Mouse (Mus musculus) CH12.LX (cell line): Measurements from ENCODE around the gene Cenpm. TPM values are rescaled to one million over a fixed set of nuclear protein-coding genes. Genes with fewer than 3 reads are reported as not detected.
A peak's percentile ranks its signal among the peaks of the same experiment; 100 is the strongest.

Source experiments
- DNase-seq: peaks from one replicate; pipeline ENCODE4 v3.0.0-alpha.2; 2013; ENCODE audit errors: extremely low read depth
- H3K27ac ChIP-seq: 2 replicates; pipeline ENCODE4 v1.5.1; 2012; ENCODE audit warnings: low read depth, mild to moderate bottlenecking, control low read depth, moderate library complexity; ENCODE audit not compliant: insufficient read depth
- H3K27me3 ChIP-seq: replicated peaks from 2 replicates; pipeline ENCODE3; 2012; ENCODE audit warnings: inconsistent platforms
- H3K36me3 ChIP-seq, 2 experiments: replicated peaks in 1 of 2; 2 replicates each; pipeline versions ENCODE3 to v1.6.1; 2012; ENCODE audit warnings: inconsistent platforms in 1 of 2, low read length in 1 of 2, mild to moderate bottlenecking in 1 of 2, mixed read lengths in 1 of 2, moderate library complexity in 1 of 2; ENCODE audit not compliant: control insufficient read depth in 1 of 2, insufficient read depth in 1 of 2
- H3K4me1 ChIP-seq, 2 experiments: 2 replicates each; pipeline ENCODE4 v1.6.1; 2012; ENCODE audit warnings: inconsistent platforms in 1 of 2, moderate library complexity in 1 of 2; ENCODE audit not compliant: insufficient read depth in 2 of 2, control insufficient read depth in 1 of 2
- H3K4me2 ChIP-seq: 2 replicates; pipeline ENCODE4 v1.6.1; 2012; ENCODE audit warnings: low read depth, mild to moderate bottlenecking, control low read depth; ENCODE audit not compliant: poor library complexity, insufficient read depth, severe bottlenecking
- H3K4me3 ChIP-seq, 3 experiments: fragments of 150-350 bp in 1 of 3; sonication (generic) in 1 of 3; replicated peaks in 1 of 3; 2 replicates each; pipeline versions ENCODE3 to v1.5.1; 2011 to 2012; ENCODE audit warnings: low read depth in 2 of 3, low read length in 2 of 3, mild to moderate bottlenecking in 2 of 3, moderate library complexity in 2 of 3, control low read depth in 1 of 3, improper control_type of control experiment in 1 of 3, inconsistent platforms in 1 of 3, mixed read lengths in 1 of 3; ENCODE audit not compliant: poor library complexity in 1 of 3
- H3K79me2 ChIP-seq: replicated peaks from 2 replicates; pipeline ENCODE4 v1.6.1; 2012; ENCODE audit warnings: mild to moderate bottlenecking, moderate library complexity; ENCODE audit not compliant: control insufficient read depth, poor library complexity, insufficient read depth, severe bottlenecking; ENCODE audit errors: extremely low read depth
- H3K9ac ChIP-seq: 2 replicates; pipeline ENCODE4 v1.6.1; 2012; ENCODE audit warnings: low read depth, mild to moderate bottlenecking, control low read depth, moderate library complexity; ENCODE audit not compliant: insufficient read depth
- H3K9me3 ChIP-seq: replicated peaks from 2 replicates; pipeline ENCODE3; 2012; ENCODE audit warnings: low read length, inconsistent platforms, mixed read lengths
- BHLHE40 ChIP-seq: IDR thresholded peaks from 2 replicates; pipeline ENCODE4 v1.6.1; 2011; ENCODE audit warnings: mild to moderate bottlenecking, low read depth, low read length, improper control_type of control experiment
- CHD1 ChIP-seq: IDR thresholded peaks from 2 replicates; pipeline ENCODE4 v1.6.1; 2012; ENCODE audit warnings: low read depth, low read length, improper control_type of control experiment, inconsistent platforms
- CHD2 ChIP-seq: IDR thresholded peaks from 2 replicates; pipeline ENCODE4 v1.6.1; 2011; ENCODE audit warnings: low read length, improper control_type of control experiment
- CTCF ChIP-seq, 2 experiments: IDR thresholded peaks in 1 of 2; conservative IDR thresholded peaks in 1 of 2; 2 replicates each; pipeline ENCODE4 v1.5.1; 2011 to 2012; ENCODE audit warnings: low read depth in 2 of 2, low read length in 2 of 2, improper control_type of control experiment in 1 of 2, inconsistent platforms in 1 of 2, mild to moderate bottlenecking in 1 of 2, moderate library complexity in 1 of 2
- E2F4 ChIP-seq: IDR thresholded peaks from 2 replicates; pipeline ENCODE4 v1.6.1; 2011; ENCODE audit warnings: low read depth, low read length, improper control_type of control experiment; ENCODE audit not compliant: insufficient replicate concordance
- ELF1 ChIP-seq: IDR thresholded peaks from 2 replicates; pipeline ENCODE4 v1.6.1; 2014; ENCODE audit warnings: low read depth, mild to moderate bottlenecking, inconsistent platforms, low read length, improper control_type of control experiment
- EP300 ChIP-seq: IDR thresholded peaks from 2 replicates; pipeline ENCODE4 v1.6.1; 2011; ENCODE audit warnings: low read length, improper control_type of control experiment
- ETS1 ChIP-seq: conservative IDR thresholded peaks from 2 replicates; pipeline ENCODE4 v1.6.1; 2012; ENCODE audit warnings: low read depth, mild to moderate bottlenecking, inconsistent platforms, low read length, improper control_type of control experiment, moderate library complexity
- GABPA ChIP-seq: IDR thresholded peaks from 2 replicates; pipeline ENCODE4 v1.6.1; 2012; ENCODE audit warnings: low read depth, low read length, improper control_type of control experiment, inconsistent platforms; ENCODE audit not compliant: insufficient replicate concordance
- HCFC1 ChIP-seq: IDR thresholded peaks from 2 replicates; pipeline ENCODE4 v1.6.1; 2012; ENCODE audit warnings: low read depth, mild to moderate bottlenecking, inconsistent platforms, low read length, improper control_type of control experiment
- IRF4 ChIP-seq: IDR thresholded peaks from 2 replicates; pipeline ENCODE4 v1.6.1; 2014; ENCODE audit warnings: low read depth, mild to moderate bottlenecking, inconsistent platforms, low read length, improper control_type of control experiment
- JUN ChIP-seq: IDR thresholded peaks from 2 replicates; pipeline ENCODE4 v1.6.1; 2011; ENCODE audit warnings: low read depth, mild to moderate bottlenecking, low read length, improper control_type of control experiment, moderate library complexity; ENCODE audit not compliant: insufficient read depth
- JUND ChIP-seq: conservative IDR thresholded peaks from 2 replicates; pipeline ENCODE4 v1.6.1; 2011; ENCODE audit warnings: low read depth, low read length, improper control_type of control experiment
- KAT2A ChIP-seq: IDR thresholded peaks from 2 replicates; pipeline ENCODE4 v1.6.1; 2012; ENCODE audit warnings: low read length, improper control_type of control experiment, inconsistent platforms; ENCODE audit not compliant: insufficient replicate concordance
- MAFK ChIP-seq: IDR thresholded peaks from 2 replicates; pipeline ENCODE4 v1.6.1; 2011; ENCODE audit warnings: low read length, improper control_type of control experiment; ENCODE audit not compliant: insufficient replicate concordance
- MAX ChIP-seq: IDR thresholded peaks from 2 replicates; pipeline ENCODE4 v1.6.1; 2011; ENCODE audit warnings: low read length, improper control_type of control experiment
- MAZ ChIP-seq: IDR thresholded peaks from 2 replicates; pipeline ENCODE4 v1.6.1; 2012; ENCODE audit warnings: low read depth, mild to moderate bottlenecking, inconsistent platforms, low read length, improper control_type of control experiment, moderate library complexity
- MEF2A ChIP-seq: IDR thresholded peaks from 2 replicates; pipeline ENCODE4 v1.6.1; 2014; ENCODE audit warnings: low read depth, mild to moderate bottlenecking, inconsistent platforms, low read length, improper control_type of control experiment, borderline replicate concordance
- MXI1 ChIP-seq: IDR thresholded peaks from 2 replicates; pipeline ENCODE4 v1.6.1; 2011; ENCODE audit warnings: mild to moderate bottlenecking, low read depth, low read length, improper control_type of control experiment
- MYC ChIP-seq: IDR thresholded peaks from 2 replicates; pipeline ENCODE4 v1.6.1; 2011; ENCODE audit warnings: low read depth, mild to moderate bottlenecking, improper control_type of control experiment, low read length
- NELFE ChIP-seq: IDR thresholded peaks from 2 replicates; pipeline ENCODE4 v1.6.1; 2011; ENCODE audit warnings: low read depth, low read length, improper control_type of control experiment
- NRF1 ChIP-seq: IDR thresholded peaks from 2 replicates; pipeline ENCODE4 v1.6.1; 2014; ENCODE audit warnings: low read depth, mild to moderate bottlenecking, inconsistent platforms, low read length, improper control_type of control experiment, moderate library complexity
- PAX5 ChIP-seq: IDR thresholded peaks from 2 replicates; pipeline ENCODE4 v1.6.1; 2012; ENCODE audit warnings: low read length, inconsistent platforms, mixed read lengths
- POLR2A ChIP-seq: IDR thresholded peaks from 2 replicates; pipeline ENCODE4 v1.6.1; 2011; ENCODE audit warnings: low read depth, mild to moderate bottlenecking, improper control_type of control experiment, low read length
- POLR2AphosphoS2 ChIP-seq: IDR thresholded peaks from 2 replicates; pipeline ENCODE4 v1.6.1; 2011; ENCODE audit warnings: low read depth, low read length, improper control_type of control experiment
- RAD21 ChIP-seq: IDR thresholded peaks from 2 replicates; pipeline ENCODE4 v1.6.1; 2011; ENCODE audit warnings: low read depth, mild to moderate bottlenecking, low read length, improper control_type of control experiment, moderate library complexity
- RCOR1 ChIP-seq: conservative IDR thresholded peaks from 2 replicates; pipeline ENCODE4 v1.6.1; 2012; ENCODE audit warnings: low read depth, mild to moderate bottlenecking, inconsistent platforms, low read length, improper control_type of control experiment
- SIN3A ChIP-seq: IDR thresholded peaks from 2 replicates; pipeline ENCODE4 v1.6.1; 2012; ENCODE audit warnings: low read length, improper control_type of control experiment, inconsistent platforms
- SMC3 ChIP-seq: IDR thresholded peaks from 2 replicates; pipeline ENCODE4 v1.6.1; 2011; ENCODE audit warnings: low read depth, low read length, improper control_type of control experiment
- TBP ChIP-seq: conservative IDR thresholded peaks from 2 replicates; pipeline ENCODE4 v1.6.1; 2011; ENCODE audit warnings: low read depth, low read length, improper control_type of control experiment
- TCF12 ChIP-seq: IDR thresholded peaks from 2 replicates; pipeline ENCODE4 v1.6.1; 2014; ENCODE audit warnings: low read depth, mild to moderate bottlenecking, inconsistent platforms, low read length, improper control_type of control experiment
- UBTF ChIP-seq: IDR thresholded peaks from 2 replicates; pipeline ENCODE4 v1.6.1; 2012; ENCODE audit warnings: low read depth, mild to moderate bottlenecking, inconsistent platforms, low read length, improper control_type of control experiment, moderate library complexity
- USF1 ChIP-seq: IDR thresholded peaks from 2 replicates; pipeline ENCODE4 v1.6.1; 2014; ENCODE audit warnings: low read depth, mild to moderate bottlenecking, inconsistent platforms, low read length, improper control_type of control experiment
- USF2 ChIP-seq: conservative IDR thresholded peaks from 2 replicates; pipeline ENCODE4 v1.6.1; 2011; ENCODE audit warnings: low read depth, low read length, improper control_type of control experiment
- ZC3H11A ChIP-seq: IDR thresholded peaks from 2 replicates; pipeline ENCODE4 v1.6.1; 2012; ENCODE audit warnings: low read depth, mild to moderate bottlenecking, inconsistent platforms, low read length, improper control_type of control experiment
- ZKSCAN1 ChIP-seq: IDR thresholded peaks from 2 replicates; pipeline ENCODE4 v1.6.1; 2012; ENCODE audit warnings: low read depth, inconsistent platforms, low read length, improper control_type of control experiment, borderline replicate concordance
- ZMIZ1 ChIP-seq: IDR thresholded peaks from 2 replicates; pipeline ENCODE4 v1.6.1; 2012; ENCODE audit warnings: low read depth, mild to moderate bottlenecking, inconsistent platforms, low read length, improper control_type of control experiment
- ZNF384 ChIP-seq: IDR thresholded peaks from 2 replicates; pipeline ENCODE4 v1.6.1; 2012; ENCODE audit warnings: low read depth, low read length, improper control_type of control experiment, inconsistent platforms
- dilution Hi-C: fragments of 300-500 bp; cut with MboI; formaldehyde crosslinking; loops from 2 replicates; pipeline ENCODE4 v1.14.3; 2020; ENCODE audit warnings: low sequenced_read_pairs; ENCODE audit not compliant: extremely low pct_unique_long_range_greater_than_20kb, extremely low pct_ligation_motif_present
- in situ Hi-C: fragments of 300-500 bp; cut with MboI; formaldehyde crosslinking; loops from 3 replicates; pipeline ENCODE4 v1.14.3; 2019; ENCODE audit warnings: low sequenced_read_pairs, low pct_ligation_motif_present, low pct_unique_long_range_greater_than_20kb, mixed read lengths
- polyA plus RNA-seq: library from polyadenylated mRNA; unstranded; fragments of >175 nt; gene quantifications from 2 replicates; pipeline ENCODE4 v1.2.1, GENCODE M21; 2012; ENCODE audit warnings: low read depth; ENCODE audit not compliant: insufficient read length
- total RNA-seq, 2 experiments: library from RNA; depleted of rRNA; stranded (reverse); fragments of 300-350 nt in 1 of 2; fragments of >200 nt in 1 of 2; gene quantifications; 2 replicates each; pipeline ENCODE4 v1.2.3; 2012 to 2014

The Cenpm gene
- total and polyA plus RNA-seq, 3 experiments: 22.8 to 39.6 (median 34.2) TPM

DNA sequence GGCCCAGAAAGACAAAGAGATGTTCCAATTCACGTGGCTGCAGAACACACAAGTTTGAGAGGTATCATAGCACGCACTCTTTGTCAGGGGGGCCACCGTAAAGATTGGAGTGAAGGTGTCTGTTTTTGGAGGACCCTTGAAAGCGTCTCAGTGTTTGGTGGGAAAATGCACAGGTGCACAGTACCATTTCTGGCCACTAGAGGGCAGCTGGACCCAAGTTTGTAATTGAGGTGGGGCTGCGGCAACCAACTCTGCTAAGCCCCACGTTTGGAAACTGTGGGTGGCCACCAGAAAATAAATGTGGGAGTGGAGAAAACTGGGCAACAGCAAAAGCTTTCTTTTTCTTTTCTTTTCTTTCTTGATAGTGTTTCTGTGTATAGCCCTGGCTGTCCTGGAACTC, 21.8 kb upstream of the Cenpm start (continued):
- TF ChIP-seq ZKSCAN1 (no peak), POLR2A (no peak)
- TF ChIP-seq, all 38 proteins: peak for 5

DNA sequence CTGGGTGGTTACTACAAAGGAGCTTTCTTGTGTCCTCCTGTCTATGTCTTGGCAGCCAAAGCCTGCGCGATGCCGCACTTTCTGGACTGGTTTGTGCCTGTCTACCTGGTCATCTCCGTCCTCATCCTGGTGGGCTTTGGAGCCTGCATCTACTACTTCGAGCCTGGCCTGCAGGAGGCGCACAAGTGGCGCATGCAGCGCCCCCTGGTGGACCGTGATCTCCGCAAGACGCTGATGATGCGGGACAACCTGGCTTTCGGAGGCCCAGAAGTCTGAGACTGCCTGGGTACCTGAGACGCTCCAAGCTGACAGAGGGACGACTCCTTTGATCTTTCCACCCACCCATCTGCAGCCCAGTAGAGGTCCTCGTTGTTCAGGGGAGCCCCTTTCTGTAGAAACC, 15.0 kb upstream of the Cenpm start:
- peaks cover 89% of the 10 kb centered on the region for H3K27me3 ChIP-seq
- H3K79me2 ChIP-seq: no peaks in the 10 kb centered on the region
- peak; percentile 64 for DNase-seq
- H3K36me3 ChIP-seq: no peaks in the 10 kb centered on the region
- no peak overlapping the region for H3K4me2 ChIP-seq
- H3K9me3 ChIP-seq: peaks cover 10% of the 10 kb centered on the region
- no peak overlapping the region for H3K9ac ChIP-seq
- peaks cover 8 to 17% of the 10 kb centered on the region in 2 experiments for H3K4me1 ChIP-seq
- TF ChIP-seq USF1 (no peak), HCFC1 (no peak), POLR2A (no peak), TBP (no peak), ZMIZ1 (no peak), ZKSCAN1 (no peak), MXI1 (no peak), ETS1 (no peak), ELF1 (no peak), MAFK (no peak), E2F4 (no peak), POLR2AphosphoS2 (no peak), MAZ (no peak), ZNF384 (peak; percentile 27; the same call in 1 of the 2 replicates), UBTF (no peak), JUN (no peak), BHLHE40 (no peak), RCOR1 (no peak), USF2 (no peak), CTCF (conservative IDR thresholded peaks at IDR 0.05 in 1 of 2, IDR thresholded peaks at IDR 0.05 in 1 of 2; ENCODE audit: low read depth in 2 of 2, low read length in 2 of 2) (peak; percentile 80 to 100), MAX (no peak), ZC3H11A (0 out of 2 replicates have a peak, but pooled peaks have one; percentile 11), TCF12 (0 out of 2 replicates have a peak, but pooled peaks have one; percentile 32), IRF4 (peak; percentile 10; the same call in 1 of the 2 replicates), GABPA (no peak), NRF1 (no peak), JUND (no peak), NELFE (peak; percentile 95; the same call in 1 of the 2 replicates), SIN3A (no peak), SMC3 (peak; percentile 87), KAT2A (no peak), CHD1 (no peak), MEF2A (no peak), CHD2 (no peak), EP300 (no peak), RAD21 (peak; percentile 43), MYC (no peak), PAX5 (no peak)
- in situ Hi-C loops: loop anchor here (25.0 kb wide), 1 partner anchor 828 kb away; the partner anchor contains the start of gene Serhl
- dilution Hi-C loops: no loop called here
- no peak overlapping the region for H3K27ac ChIP-seq
- no peak overlapping the region for H3K4me3 ChIP-seq
